Mouse (Mus musculus) left cerebral cortex, postnatal 14 days (tissue): ENCODE data around the gene Psd. TPM values are rescaled to one million over a fixed set of nuclear protein-coding genes. Genes with fewer than 3 reads are reported as not detected.

ENCODE experiments used
- DNase-seq, 2 experiments: peaks; one replicate each; pipeline ENCODE4 v3.0.0; 2021 to 2022; ENCODE audit warnings: low spot score in 2 of 2, mixed read lengths in 1 of 2
- intact Hi-C: fragments of 180-260 bp; cut with DNase I; formaldehyde crosslinking; loops from one replicate; pipeline ENCODE4 v1.15.1; 2025
- total RNA-seq, 2 experiments: library from RNA; stranded (reverse); gene quantifications; 2 replicates each; pipeline ENCODE4 v1.2.3; 2021

Gene Psd
- total RNA-seq, 2 experiments from 2014 or later: 580 to 627 TPM

- intact Hi-C loops: no loop called here
- DNase-seq: no peak
These were observed 17.9 kb upstream of the Psd start for GRCm38 (mm10) chr19:46344710-46345419.

GRCm38 (mm10) chr19:46339287-46339971 is 12.5 kb upstream of the Psd start:
- peak; percentile 53 to 62 for DNase-seq
- intact Hi-C loops: loop anchor here (5.0 kb wide), 1 partner anchor 108 kb away; no protein-coding TSS in a partner anchor

DNA sequence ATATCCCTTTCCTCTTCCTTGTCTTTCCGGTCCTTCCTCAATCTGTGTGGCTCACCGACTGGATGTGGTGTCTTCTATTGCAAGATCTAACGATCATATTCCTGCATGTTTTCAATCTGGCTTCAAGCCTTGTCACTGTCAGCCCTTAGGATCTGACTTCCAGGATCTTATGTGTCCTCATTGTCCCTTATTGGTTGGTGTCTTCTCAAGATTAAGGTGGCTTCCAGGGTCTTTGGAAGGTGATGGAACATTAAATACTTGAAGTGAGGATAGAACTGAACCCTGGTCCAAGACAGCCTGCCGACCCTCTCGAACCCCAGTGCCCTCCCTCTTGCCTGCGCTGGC is 12.0 kb upstream of the Psd start:
- intact Hi-C loops: loop anchor here (5.0 kb wide), 1 partner anchor 108 kb away; no protein-coding TSS in a partner anchor
- no peak for DNase-seq

DNA sequence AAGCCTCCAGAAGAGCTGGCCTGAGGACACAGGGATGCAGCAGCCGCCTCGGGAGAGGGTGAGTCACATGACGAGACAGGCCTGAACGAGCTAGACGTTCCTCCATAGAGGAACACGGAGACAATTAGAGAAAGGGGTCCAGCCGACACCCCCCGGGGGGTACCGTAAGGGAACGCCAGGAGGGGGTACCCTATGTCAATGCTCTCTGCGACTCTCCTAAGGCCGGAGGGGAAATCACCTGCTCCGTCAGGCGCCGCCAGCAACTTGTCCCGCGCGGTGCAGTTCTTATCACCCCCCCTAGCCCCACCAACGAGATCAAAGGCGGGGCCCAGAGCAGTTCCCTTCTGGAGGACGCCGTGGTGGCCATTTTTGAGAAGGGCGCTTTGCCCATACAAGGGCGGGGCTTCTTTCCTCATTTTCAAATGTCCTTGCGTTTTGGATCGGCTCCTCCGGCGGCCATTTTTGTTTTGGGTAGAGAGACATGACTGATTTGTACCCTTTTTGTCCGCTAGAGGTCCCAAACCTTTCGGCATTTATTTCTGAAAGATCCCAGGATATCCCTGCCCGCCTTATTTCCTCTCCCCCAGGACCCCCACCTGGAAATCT is 11.5 kb upstream of the Psd start, which contains the start of gene Cuedc2:
Cuedc2 (minus strand) TSS at position 372 of the 606 bp plus-strand sequence.
- intact Hi-C loops: loop anchor here (5.0 kb wide), 1 partner anchor 109 kb away; no protein-coding TSS in a partner anchor
- peak; percentile 99 for DNase-seq

DNA sequence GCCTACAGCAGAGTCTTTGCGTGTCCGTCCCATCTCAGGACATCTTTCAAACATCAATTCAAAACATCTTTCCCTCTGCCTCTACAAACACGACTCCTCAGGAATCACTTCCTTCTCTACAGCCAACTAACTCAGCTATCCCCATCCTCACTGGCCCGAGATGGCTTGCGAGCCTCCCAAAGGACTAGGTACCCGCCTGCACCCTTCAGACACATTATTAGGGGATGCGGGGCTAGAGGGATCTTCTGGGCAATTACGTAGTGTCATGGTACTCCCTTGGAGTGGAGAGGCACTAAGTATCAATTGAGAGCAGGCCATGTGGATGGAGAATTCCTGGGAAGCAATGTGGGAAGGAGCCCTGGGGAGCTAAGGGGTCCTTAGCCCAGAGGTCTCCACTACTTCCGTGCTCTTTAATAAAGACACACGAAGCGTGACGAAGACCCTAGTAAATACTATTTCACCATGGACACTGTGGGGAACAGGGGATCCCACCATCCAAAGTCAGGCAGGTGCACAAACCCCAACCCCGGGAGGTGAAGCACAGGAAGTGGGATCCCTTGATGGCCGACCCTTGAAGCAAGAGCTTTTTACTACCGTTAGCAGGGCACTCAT is 10.9 kb upstream of the Psd start:
- intact Hi-C loops: loop anchor here (5.0 kb wide), 1 partner anchor 109 kb away; no protein-coding TSS in a partner anchor
- no peak for DNase-seq

DNA sequence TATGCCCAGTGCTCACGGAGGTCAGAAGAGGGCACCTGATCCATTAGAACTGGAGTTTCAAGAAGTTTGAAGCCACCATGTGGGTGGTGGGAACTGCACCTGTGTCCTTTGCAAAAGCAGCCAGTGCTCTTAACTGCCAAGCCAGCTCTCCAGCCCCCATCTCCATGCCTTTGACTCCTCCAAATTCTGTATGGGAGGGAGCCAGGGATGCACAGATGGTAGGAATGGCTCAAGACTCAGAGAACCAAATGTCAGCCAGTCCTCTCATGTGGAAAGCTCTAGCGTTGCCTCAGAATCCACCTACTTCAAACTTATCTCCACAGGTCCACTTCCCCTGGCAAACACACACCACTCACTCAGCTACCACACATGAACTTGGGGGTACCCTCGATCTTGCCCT is 7.0 kb upstream of the Psd start:
- intact Hi-C loops: no loop called here

GRCm38 (mm10) chr19:46332721-46333339 is 5.9 kb upstream of the Psd start:
- intact Hi-C loops: no loop called here
- no peak for DNase-seq

More for the DNA sequence above, 7.0 kb upstream of the Psd start:
- no peak for DNase-seq

DNA sequence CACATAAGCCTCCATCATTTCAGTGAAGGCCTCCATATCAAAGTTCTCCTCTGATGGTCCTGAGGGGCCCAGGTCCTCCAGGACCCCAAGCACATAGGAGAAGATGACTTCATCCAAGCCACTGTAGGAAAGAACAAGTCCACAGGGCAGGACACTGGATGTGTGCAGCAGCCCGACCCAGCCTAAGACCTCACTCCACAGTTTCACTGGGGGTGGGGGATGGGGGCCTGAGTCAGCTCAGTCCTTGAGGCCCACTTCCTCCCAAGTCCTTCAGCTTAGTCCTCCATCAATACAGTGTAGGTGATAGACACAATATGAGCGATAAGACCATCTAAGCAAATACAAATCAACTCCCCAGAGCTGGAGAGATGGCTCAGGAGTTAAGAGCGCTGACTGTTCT is 5.0 kb upstream of the Psd start:
- no peak for DNase-seq
- intact Hi-C loops: no loop called here

DNA sequence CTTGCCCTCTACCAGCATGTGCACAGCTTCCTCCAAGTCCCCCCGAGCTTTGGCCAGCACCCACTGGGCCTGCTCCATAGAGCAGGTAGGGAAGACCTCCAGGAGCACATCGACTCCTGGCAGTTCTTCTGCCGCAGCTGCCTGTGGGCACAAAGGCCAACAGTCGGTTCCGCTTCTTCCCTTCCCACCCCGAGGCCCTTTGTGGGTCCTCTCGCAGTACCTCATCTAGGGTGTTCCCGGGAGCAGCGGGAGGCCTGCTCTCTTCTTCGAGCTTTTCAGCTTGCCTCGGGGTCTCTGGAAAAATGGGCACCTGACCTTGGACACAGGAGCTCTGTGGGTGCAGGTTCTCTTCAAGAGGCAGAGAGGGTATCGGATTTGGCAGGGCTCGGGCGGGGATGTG is 4.4 kb upstream of the Psd start:
- intact Hi-C loops: no loop called here
- no peak for DNase-seq

- intact Hi-C loops: no loop called here
- no peak for DNase-seq
These were observed 3.7 kb upstream of the Psd start for GRCm38 (mm10) chr19:46330696-46331095.

DNA sequence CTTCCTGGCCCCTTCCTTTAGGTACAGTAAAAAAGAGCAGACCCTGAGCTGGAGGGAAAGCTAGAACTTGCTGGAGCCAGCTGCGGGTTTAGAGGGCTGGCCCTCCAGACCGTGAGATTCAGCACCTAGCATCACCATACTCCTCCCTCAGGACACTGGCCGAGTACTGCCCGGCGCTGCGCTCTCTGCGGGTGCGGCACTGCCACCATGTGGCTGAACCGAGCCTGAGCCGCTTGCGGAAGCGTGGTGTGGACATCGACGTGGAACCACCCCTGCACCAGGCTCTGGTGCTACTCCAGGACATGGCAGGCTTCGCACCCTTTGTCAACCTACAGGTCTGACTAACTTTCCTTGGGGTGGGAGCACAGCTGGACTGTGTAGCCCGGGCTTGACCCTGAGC is 3.0 kb upstream of the Psd start:
- intact Hi-C loops: no loop called here

DNA sequence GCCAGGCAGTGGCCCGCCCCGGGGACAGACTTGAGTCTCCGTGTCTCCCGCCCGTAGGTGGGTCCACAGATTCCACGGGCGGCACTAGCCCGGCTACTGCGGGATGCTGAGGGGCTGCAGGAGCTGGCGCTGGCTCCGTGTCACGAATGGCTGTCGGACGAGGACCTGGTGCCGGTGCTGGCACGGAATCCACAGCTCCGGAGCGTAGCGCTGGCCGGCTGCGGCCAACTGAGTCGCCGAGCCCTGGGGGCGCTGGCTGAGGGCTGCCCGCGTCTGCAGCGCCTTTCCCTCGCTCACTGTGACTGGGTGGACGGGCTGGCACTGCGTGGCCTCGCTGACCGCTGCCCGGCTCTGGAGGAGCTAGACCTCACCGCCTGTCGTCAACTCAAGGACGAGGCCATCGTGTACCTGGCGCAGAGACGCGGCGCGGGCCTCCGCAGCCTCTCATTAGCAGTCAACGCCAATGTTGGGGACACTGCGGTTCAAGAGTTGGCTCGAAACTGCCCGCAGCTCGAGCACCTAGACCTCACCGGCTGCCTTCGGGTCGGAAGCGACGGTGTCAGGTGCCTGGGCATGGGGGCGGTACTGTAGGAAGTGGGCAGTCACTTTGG is 2.2 kb upstream of the Psd start:
- intact Hi-C loops: no loop called here

More for the DNA sequence above, 3.0 kb upstream of the Psd start:
- DNase-seq: peak in 1 of 2 experiments; percentile 84

GRCm38 (mm10) chr19:46328081-46329030 is 1.4 kb upstream of the Psd start, which contains the start of gene Fbxl15:
Gene Fbxl15 (plus strand): TSS chr19:46328184.
- intact Hi-C loops: no loop called here

More for the DNA sequence above, 2.2 kb upstream of the Psd start:
- DNase-seq: no peak

DNA sequence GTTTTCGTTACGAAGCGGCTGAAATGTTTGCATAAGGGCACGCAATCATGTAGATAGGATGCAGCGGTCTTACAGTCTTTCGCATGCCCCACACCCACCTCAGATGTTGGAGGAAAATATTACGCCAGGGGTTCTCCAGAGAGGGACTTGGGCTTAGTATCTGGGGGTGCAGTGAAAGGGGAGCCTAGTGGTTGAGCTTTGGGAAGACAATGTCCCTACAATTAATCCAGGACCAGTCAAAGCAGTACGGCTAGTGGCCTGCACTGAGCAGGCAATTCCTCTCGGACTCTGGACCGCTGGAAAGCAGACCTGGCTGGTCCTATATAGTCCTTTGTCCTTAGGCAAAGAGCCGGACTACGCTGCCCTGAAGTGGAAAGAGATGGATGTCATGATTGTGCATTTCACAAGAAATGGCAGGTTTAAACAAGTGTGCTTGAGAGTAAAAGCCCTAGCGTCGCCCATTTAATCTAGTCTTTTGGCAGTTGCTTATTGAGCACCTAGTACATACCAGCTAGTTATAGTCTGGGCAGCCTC is 642 bp upstream of the Psd start:
- intact Hi-C loops: no loop called here
- no peak for DNase-seq

More at GRCm38 (mm10) chr19:46328081-46329030, 1.4 kb upstream of the Psd start, which contains the start of gene Fbxl15:
- peak; percentile 97 to 98 for DNase-seq

- intact Hi-C loops: no loop called here
- no peak for DNase-seq
These were observed 769 bp downstream of the Psd start for GRCm38 (mm10) chr19:46326019-46326755.

DNA sequence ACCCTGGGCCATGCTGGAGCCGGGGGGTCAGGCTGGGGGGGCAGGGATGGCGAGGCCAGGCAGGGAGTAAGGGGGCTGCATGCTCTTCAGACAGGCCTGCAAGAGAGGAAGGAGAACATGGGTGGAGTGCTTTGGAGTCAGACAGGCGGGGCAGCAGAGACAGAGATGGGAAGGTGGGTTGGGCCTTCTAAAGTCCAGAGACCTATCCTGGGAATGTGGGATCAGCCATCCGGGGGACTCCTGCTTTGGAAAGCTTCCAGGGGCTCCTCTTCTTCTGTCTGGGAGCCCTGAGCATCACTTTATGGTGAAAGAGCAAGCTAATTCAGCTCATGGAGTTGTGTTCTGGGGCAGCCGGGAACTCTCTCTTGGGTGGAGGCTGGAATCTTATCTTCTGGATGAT is 2.0 kb downstream of the Psd start:
- intact Hi-C loops: no loop called here
- no peak for DNase-seq

- intact Hi-C loops: no loop called here
- DNase-seq: no peak
These were observed 2.6 kb downstream of the Psd start for GRCm38 (mm10) chr19:46324366-46324765.
